Comparison of ENCODE assay signal across 21 mouse cellular contexts in the genomic region with DNA sequence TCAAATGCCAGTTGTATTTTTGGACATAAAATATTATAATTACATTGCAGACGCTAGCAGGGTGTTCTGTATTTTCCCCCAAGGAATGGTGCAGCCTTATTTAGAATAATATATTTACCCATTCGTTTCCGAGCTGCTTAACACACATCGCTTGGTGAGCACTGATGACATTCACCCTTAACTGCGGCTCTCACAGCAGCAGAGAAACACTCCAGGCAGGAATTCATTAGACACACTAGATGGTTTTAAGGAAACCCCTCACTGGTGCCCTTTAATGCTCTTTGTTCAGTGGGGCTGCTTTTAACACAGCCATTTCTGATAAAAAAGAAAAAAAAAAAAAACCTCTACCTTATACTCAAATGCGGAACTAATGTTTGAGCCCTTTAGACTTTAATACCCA.
DNase-seq lines count a peak whose midpoint lies in the region; ATAC-seq and TF ChIP-seq lines count a peak whose summit lies in the region.
"Had no signal": no experiment of that assay in that cellular context is flagged by ENCODE, and none has a peak within 500 bp of the region (broad histone marks: within the 10 kb centered on the region; RNA-seq: fewer than 3 reads in every experiment).

No protein-coding gene starts in this region.

- H3K9ac ChIP-seq in embryonic facial prominence, embryonic 11.5 days (replicated peaks; ENCODE audit: low read length) = no peak overlapping the region
- no peak overlapping the region for H3K9ac ChIP-seq in midbrain, embryonic 12.5 days (replicated peaks)
- no peak overlapping the region for H3K9ac ChIP-seq in midbrain, postnatal 0 days (replicated peaks; ENCODE audit: low read length, poor library complexity, severe bottlenecking)
- H3K9ac ChIP-seq in neural tube, embryonic 13.5 days = no peak overlapping the region
- H3K9ac ChIP-seq in midbrain, embryonic 16.5 days (ENCODE audit: low read depth, low read length) = peak overlapping the region; percentile 28; the same call in 1 of the 2 replicates
- H3K9ac ChIP-seq: embryonic facial prominence, embryonic 12.5 days; forebrain, embryonic 15.5 days; heart, embryonic 13.5 days had no signal

- H3K36me3 ChIP-seq in embryonic facial prominence, embryonic 11.5 days (replicated peaks; ENCODE audit: control insufficient read depth, insufficient read depth, low read depth, low read length) = no peaks in the 10 kb centered on the region
- no peaks in the 10 kb centered on the region for H3K36me3 ChIP-seq in embryonic facial prominence, embryonic 10.5 days (replicated peaks)
- no peaks in the 10 kb centered on the region for H3K36me3 ChIP-seq in midbrain, embryonic 12.5 days
- H3K36me3 ChIP-seq in midbrain, postnatal 0 days (ENCODE audit: insufficient read depth, low read length) = no peaks in the 10 kb centered on the region
- no peaks in the 10 kb centered on the region for H3K36me3 ChIP-seq in neural tube, embryonic 13.5 days
- H3K36me3 ChIP-seq in midbrain, embryonic 16.5 days (ENCODE audit: control insufficient read depth, insufficient read depth, low read length) = no peaks in the 10 kb centered on the region
- H3K36me3 ChIP-seq: embryonic facial prominence, embryonic 12.5 days; forebrain, embryonic 15.5 days; heart, embryonic 13.5 days had no signal

- H3K4me3 ChIP-seq in embryonic facial prominence, embryonic 11.5 days (ENCODE audit: low read depth, low read length) = no peak overlapping the region
- no peak overlapping the region for H3K4me3 ChIP-seq in embryonic facial prominence, embryonic 10.5 days
- H3K4me3 ChIP-seq in midbrain, embryonic 12.5 days = no peak overlapping the region
- no peak overlapping the region for H3K4me3 ChIP-seq in midbrain, postnatal 0 days (ENCODE audit: low read depth, low read length)
- no peak overlapping the region for H3K4me3 ChIP-seq in neural tube, embryonic 13.5 days
- no peak overlapping the region for H3K4me3 ChIP-seq in midbrain, embryonic 16.5 days (ENCODE audit: low read depth, low read length)
- H3K4me3 ChIP-seq: embryonic facial prominence, embryonic 12.5 days; forebrain, embryonic 15.5 days; heart, embryonic 13.5 days had no signal

- peak; percentile 11 for DNase-seq in embryonic facial prominence, embryonic 11.5 days (ENCODE audit: low spot score)
- DNase-seq in embryonic facial prominence, embryonic 10.5 days (ENCODE audit: low spot score) = no peak
- no peak for DNase-seq in midbrain, postnatal 0 days (ENCODE audit: low spot score)
- no peak for DNase-seq in neural tube, embryonic 10.5 days (ENCODE audit: extremely low spot score, low spot score)
- DNase-seq in left cerebral cortex, postnatal 25 days (ENCODE audit: low spot score in 2 of 2) = no peak
- DNase-seq: adrenal gland, adult 8-10 months; adrenal gland, postnatal 36 days; B cell, adult 2 months; cerebellum, adult 11-12 months; cerebellum, adult 9-10 months; gastrocnemius, postnatal 36 days; heart, adult 11 months; heart, postnatal 36 days had no signal

- H3K27ac ChIP-seq in embryonic facial prominence, embryonic 11.5 days (replicated peaks; ENCODE audit: low read depth, low read length) = no peak overlapping the region
- no peak overlapping the region for H3K27ac ChIP-seq in embryonic facial prominence, embryonic 10.5 days (replicated peaks)
- no peak overlapping the region; the same call in 1 of the 2 replicates for H3K27ac ChIP-seq in midbrain, embryonic 12.5 days (replicated peaks)
- no peak overlapping the region for H3K27ac ChIP-seq in midbrain, postnatal 0 days (ENCODE audit: low read depth, low read length)
- H3K27ac ChIP-seq in neural tube, embryonic 13.5 days (replicated peaks) = no peak overlapping the region
- H3K27ac ChIP-seq in midbrain, embryonic 16.5 days (ENCODE audit: low read length) = peak overlapping the region; percentile 29
- H3K27ac ChIP-seq: embryonic facial prominence, embryonic 12.5 days; forebrain, embryonic 15.5 days; heart, embryonic 13.5 days had no signal

- H3K4me1 ChIP-seq in embryonic facial prominence, embryonic 11.5 days (ENCODE audit: control insufficient read depth, insufficient read depth, low read length) = no peaks in the 10 kb centered on the region
- H3K4me1 ChIP-seq in embryonic facial prominence, embryonic 10.5 days = no peaks in the 10 kb centered on the region
- H3K4me1 ChIP-seq in midbrain, embryonic 12.5 days = no peaks in the 10 kb centered on the region; the same call in 1 of the 2 replicates
- H3K4me1 ChIP-seq in midbrain, postnatal 0 days (ENCODE audit: insufficient read depth, low read length) = no peaks in the 10 kb centered on the region
- peaks cover 8% of the 10 kb centered on the region for H3K4me1 ChIP-seq in neural tube, embryonic 13.5 days (replicated peaks)
- peaks cover 4% of the 10 kb centered on the region; the same call in 1 of the 2 replicates for H3K4me1 ChIP-seq in midbrain, embryonic 16.5 days (ENCODE audit: control insufficient read depth, insufficient read depth, low read length)
- H3K4me1 ChIP-seq: embryonic facial prominence, embryonic 12.5 days; heart, embryonic 13.5 days had no signal

- WGBS in embryonic facial prominence, embryonic 11.5 days = 58% methylated on average over 6 of the region's 6 CpGs
- 66% methylated on average over 6 of the region's 6 CpGs for WGBS in embryonic facial prominence, embryonic 10.5 days
- WGBS in midbrain, embryonic 12.5 days = 31% methylated on average over 6 of the region's 6 CpGs
- 24% methylated on average over 6 of the region's 6 CpGs for WGBS in midbrain, postnatal 0 days
- 35% methylated on average over 6 of the region's 6 CpGs for WGBS in neural tube, embryonic 13.5 days
- 19% methylated on average over 6 of the region's 6 CpGs for WGBS in midbrain, embryonic 16.5 days

- TF ChIP-seq CTCF in midbrain, postnatal 0 days (IDR thresholded peaks at IDR 0.05) = no peak

- intact Hi-C loops in left cerebral cortex, postnatal 25 days (cut with DNase I) = no loop called here

- ATAC-seq in embryonic facial prominence, embryonic 11.5 days (replicated peaks; ENCODE audit: insufficient number of reproducible peaks, low FRiP score, low TSS enrichment, low read depth) = no peak
- 0 out of 2 replicates have a peak, but pooled peaks have one; percentile 30 for ATAC-seq in midbrain, embryonic 12.5 days (ENCODE audit: low FRiP score, low read depth)
- ATAC-seq in midbrain, postnatal 0 days (ENCODE audit: low FRiP score) = no peak
- peak; percentile 56; the same call in 1 of the 2 replicates for ATAC-seq in neural tube, embryonic 13.5 days (ENCODE audit: low read depth)
- peak; percentile 78; the same call in 1 of the 2 replicates for ATAC-seq in midbrain, embryonic 16.5 days
- ATAC-seq: CD4-positive, CD25-positive, alpha-beta regulatory T cell, adult 4 months; forebrain, embryonic 15.5 days had no signal

- no peaks in the 10 kb centered on the region for H3K27me3 ChIP-seq in embryonic facial prominence, embryonic 11.5 days (ENCODE audit: control insufficient read depth, insufficient read depth, low read length)
- no peaks in the 10 kb centered on the region for H3K27me3 ChIP-seq in embryonic facial prominence, embryonic 10.5 days (replicated peaks; ENCODE audit: low read depth, poor library complexity, severe bottlenecking)
- no peaks in the 10 kb centered on the region for H3K27me3 ChIP-seq in midbrain, embryonic 12.5 days
- H3K27me3 ChIP-seq in midbrain, postnatal 0 days (ENCODE audit: insufficient read depth, low read length) = no peaks in the 10 kb centered on the region
- no peaks in the 10 kb centered on the region for H3K27me3 ChIP-seq in neural tube, embryonic 13.5 days
- no peaks in the 10 kb centered on the region for H3K27me3 ChIP-seq in midbrain, embryonic 16.5 days (ENCODE audit: control insufficient read depth, insufficient read depth, low read depth, low read length)
- H3K27me3 ChIP-seq: embryonic facial prominence, embryonic 12.5 days; forebrain, embryonic 15.5 days; heart, embryonic 13.5 days had no signal

- H3K9me3 ChIP-seq in embryonic facial prominence, embryonic 11.5 days (replicated peaks; ENCODE audit: control insufficient read depth, low read length) = no peaks in the 10 kb centered on the region
- no peaks in the 10 kb centered on the region for H3K9me3 ChIP-seq in embryonic facial prominence, embryonic 10.5 days
- H3K9me3 ChIP-seq in midbrain, embryonic 12.5 days = no peaks in the 10 kb centered on the region
- H3K9me3 ChIP-seq in midbrain, postnatal 0 days (ENCODE audit: low read length) = no peaks in the 10 kb centered on the region
- no peaks in the 10 kb centered on the region for H3K9me3 ChIP-seq in neural tube, embryonic 13.5 days
- no peaks in the 10 kb centered on the region for H3K9me3 ChIP-seq in midbrain, embryonic 16.5 days (replicated peaks; ENCODE audit: control insufficient read depth, low read length, poor library complexity, severe bottlenecking)
- H3K9me3 ChIP-seq: embryonic facial prominence, embryonic 12.5 days; forebrain, embryonic 15.5 days; G1E; heart, embryonic 13.5 days had no signal

- no peak overlapping the region for H3K4me2 ChIP-seq in embryonic facial prominence, embryonic 11.5 days (ENCODE audit: low read depth, low read length)
- no peak overlapping the region for H3K4me2 ChIP-seq in midbrain, embryonic 12.5 days (replicated peaks)
- H3K4me2 ChIP-seq in midbrain, postnatal 0 days (ENCODE audit: low read depth, low read length, poor library complexity, severe bottlenecking) = no peak overlapping the region
- H3K4me2 ChIP-seq in neural tube, embryonic 13.5 days = no peak overlapping the region
- no peak overlapping the region for H3K4me2 ChIP-seq in midbrain, embryonic 16.5 days (ENCODE audit: low read length)
- H3K4me2 ChIP-seq: embryonic facial prominence, embryonic 12.5 days; forebrain, embryonic 15.5 days; heart, embryonic 13.5 days had no signal

Comparison
In these comparisons a context has a peak if more than half of its experiments do, and no peak if none do; other contexts are left out.
1. ATAC-seq: peak in midbrain, embryonic 12.5 days (single experiment), neural tube, embryonic 13.5 days (single experiment) and midbrain, embryonic 16.5 days (single experiment); none in embryonic facial prominence, embryonic 11.5 days (single experiment) and midbrain, postnatal 0 days (single experiment).